In the genomic region with DNA sequence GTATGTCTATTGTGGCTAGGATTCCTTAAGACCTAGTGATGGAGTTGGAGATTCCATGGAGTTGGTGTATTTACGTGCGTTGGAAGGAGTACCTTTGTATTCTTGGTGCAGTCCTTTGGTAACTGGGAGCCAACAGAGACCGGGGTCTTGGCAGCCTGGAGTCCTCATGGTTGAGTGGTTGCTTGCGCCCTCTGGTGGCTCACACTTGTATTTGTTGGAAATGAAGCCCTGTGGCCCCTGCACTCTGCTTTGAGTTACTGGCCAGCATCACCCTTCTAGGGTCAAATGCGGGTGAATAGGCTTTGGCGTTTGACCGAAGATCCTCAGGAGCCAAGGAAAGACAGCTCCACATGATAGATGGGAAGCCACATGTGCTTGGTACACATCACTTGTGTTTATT, we compare ENCODE assay signal across 9 mouse cellular contexts.
DNase-seq lines count a peak whose midpoint lies in the region; ATAC-seq and TF ChIP-seq lines count a peak whose summit lies in the region.
"Had no signal": no experiment of that assay in that cellular context is flagged by ENCODE, and none has a peak within 500 bp of the region (broad histone marks: within the 10 kb centered on the region; RNA-seq: fewer than 3 reads in every experiment).

No protein-coding gene starts in this region.

- ATAC-seq in limb, embryonic 11.5 days (ENCODE audit: insufficient number of reproducible peaks, low FRiP score, low TSS enrichment, low read depth): no peak

- no peaks in the 10 kb centered on the region for H3K27me3 ChIP-seq in limb, embryonic 11.5 days (ENCODE audit: control insufficient read depth, insufficient read depth, low read length)

- peaks cover 11% of the 10 kb centered on the region; the same call in 1 of the 2 replicates for H3K4me1 ChIP-seq in limb, embryonic 11.5 days (ENCODE audit: control insufficient read depth, insufficient read depth, low read length)

- intact Hi-C loops in gastrocnemius, adult 2 months (cut with DNase I): loop anchor here (1.0 to 10.0 kb wide), 2 partner anchors 106 to 436 kb away; no protein-coding TSS in a partner anchor

- TF ChIP-seq CTCF in gastrocnemius, adult 2 months (IDR thresholded peaks at IDR 0.05): peak; percentile 78

- no peak overlapping the region for H3K4me3 ChIP-seq in gastrocnemius, adult 2 months
- H3K4me3 ChIP-seq in limb, embryonic 11.5 days (ENCODE audit: low read depth, low read length): no peak overlapping the region
- H3K4me3 ChIP-seq: neural tube, embryonic 13.5 days had no signal

- H3K9ac ChIP-seq in limb, embryonic 11.5 days (ENCODE audit: low read length): no peak overlapping the region
- H3K9ac ChIP-seq: neural tube, embryonic 13.5 days had no signal

- H3K9me3 ChIP-seq in limb, embryonic 11.5 days (ENCODE audit: control insufficient read depth, low read length): no peaks in the 10 kb centered on the region
- H3K9me3 ChIP-seq: neural tube, embryonic 13.5 days had no signal

- WGBS in limb, embryonic 11.5 days: 28% methylated on average over 7 of the region's 7 CpGs

- no peak overlapping the region for H3K4me2 ChIP-seq in limb, embryonic 11.5 days (ENCODE audit: low read depth, severe bottlenecking)

- H3K36me3 ChIP-seq in limb, embryonic 11.5 days (ENCODE audit: control insufficient read depth, insufficient read depth, low read length): no peaks in the 10 kb centered on the region
- H3K36me3 ChIP-seq: neural tube, embryonic 13.5 days had no signal

- H3K27ac ChIP-seq in gastrocnemius, adult 2 months: no peak overlapping the region
- H3K27ac ChIP-seq in limb, embryonic 11.5 days (replicated peaks; ENCODE audit: low read depth, low read length): no peak overlapping the region
- H3K27ac ChIP-seq: neural tube, embryonic 13.5 days had no signal

- peak; percentile 50 for DNase-seq in 416B (ENCODE audit: low read depth)
- DNase-seq in T-cell, adult 2 months (ENCODE audit: low spot score): peak; percentile 4
- peak; percentile 84 for DNase-seq in cerebellum, postnatal 14 days
- peak; percentile 71 for DNase-seq in gastrocnemius, adult 2 months
- DNase-seq in kidney, adult 8-10 months: peak; percentile 30 to 59
- peak; percentile 84 for DNase-seq in limb, embryonic 11.5 days (ENCODE audit: low spot score)
- peak; percentile 49 for DNase-seq in ovary, postnatal 14 days (ENCODE audit: low spot score)
- peak; percentile 9 to 54 for DNase-seq in urinary bladder, postnatal 36 days (ENCODE audit: low spot score in 2 of 2)

Comparison
In these comparisons a context has a peak if more than half of its experiments do, and no peak if none do; other contexts are left out.
1. DNase-seq: peak in every context shown above with its lines; median percentile 84 in cerebellum, postnatal 14 days; 84 in limb, embryonic 11.5 days; 71 in gastrocnemius, adult 2 months; 50 in 416B; 49 in ovary, postnatal 14 days; 44 in kidney, adult 8-10 months; 32 in urinary bladder, postnatal 36 days; 4 in T-cell, adult 2 months.